In the genomic region with DNA sequence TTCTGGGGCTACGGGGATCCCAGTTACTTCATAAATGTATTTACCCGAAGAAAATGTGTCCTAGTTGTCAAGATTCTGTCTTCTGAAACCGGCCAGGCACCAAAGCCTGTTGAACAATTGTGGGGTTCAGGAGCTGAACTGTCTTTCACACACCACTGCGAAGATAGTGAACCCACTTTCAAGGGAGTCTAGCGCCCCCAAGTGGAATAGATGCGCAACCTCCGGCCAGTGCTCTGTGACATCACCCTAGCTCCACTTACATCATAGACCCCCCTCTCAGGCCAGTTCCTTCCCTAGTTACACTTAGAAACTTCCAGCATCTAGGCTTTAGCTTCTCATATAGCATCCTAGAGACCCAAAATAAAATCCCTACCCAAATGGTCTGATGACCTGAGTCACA, we compare ENCODE assay signal across 22 mouse cellular contexts.
DNase-seq lines count a peak whose midpoint lies in the region; ATAC-seq and TF ChIP-seq lines count a peak whose summit lies in the region.
"Had no signal": no experiment of that assay in that cellular context is flagged by ENCODE, and none has a peak within 500 bp of the region (broad histone marks: within the 10 kb centered on the region; RNA-seq: fewer than 3 reads in every experiment).

No protein-coding gene starts in this region.

- peak; percentile 33 for TF ChIP-seq CTCF in left cerebral cortex, adult 2 months (IDR thresholded peaks at IDR 0.05)
- peak; percentile 52 for TF ChIP-seq CTCF in E14TG2a.4 (conservative IDR thresholded peaks at IDR 0.05; ENCODE audit: low read length)

- H3K4me1 ChIP-seq in E14TG2a.4 (replicated peaks; ENCODE audit: low read depth, low read length), result no peaks in the 10 kb centered on the region
- no peaks in the 10 kb centered on the region for H3K4me1 ChIP-seq in intestine, embryonic 15.5 days (replicated peaks)
- H3K4me1 ChIP-seq: embryonic facial prominence, embryonic 10.5 days; hindbrain, embryonic 12.5 days; neural tube, embryonic 13.5 days had no signal

- H3K27me3 ChIP-seq in E14TG2a.4 (ENCODE audit: insufficient read depth, low read length), result no peaks in the 10 kb centered on the region
- no peaks in the 10 kb centered on the region for H3K27me3 ChIP-seq in intestine, embryonic 15.5 days (replicated peaks)
- H3K27me3 ChIP-seq: hindbrain, embryonic 12.5 days; neural tube, embryonic 13.5 days had no signal

- H3K4me3 ChIP-seq in left cerebral cortex, adult 2 months, result no peak overlapping the region
- no peak overlapping the region for H3K4me3 ChIP-seq in E14TG2a.4 (replicated peaks; ENCODE audit: low read length)
- H3K4me3 ChIP-seq in intestine, embryonic 15.5 days (replicated peaks), result no peak overlapping the region
- H3K4me3 ChIP-seq: embryonic facial prominence, embryonic 10.5 days; hindbrain, embryonic 12.5 days; myocyte; neural tube, embryonic 13.5 days had no signal

- no peak for ATAC-seq in intestine, embryonic 15.5 days
- ATAC-seq: forebrain, embryonic 16.5 days had no signal

- H3K36me3 ChIP-seq in E14TG2a.4 (ENCODE audit: insufficient read depth, low read length), result no peaks in the 10 kb centered on the region
- H3K36me3 ChIP-seq in intestine, embryonic 15.5 days, result no peaks in the 10 kb centered on the region
- H3K36me3 ChIP-seq: embryonic facial prominence, embryonic 10.5 days; G1E; hindbrain, embryonic 12.5 days; neural tube, embryonic 13.5 days had no signal

- H3K27ac ChIP-seq in left cerebral cortex, adult 2 months, result no peak overlapping the region
- no peak overlapping the region for H3K27ac ChIP-seq in intestine, embryonic 15.5 days
- H3K27ac ChIP-seq: embryonic facial prominence, embryonic 10.5 days; hindbrain, embryonic 12.5 days; neural tube, embryonic 13.5 days; stomach, postnatal 0 days had no signal

- DNase-seq in left cerebral cortex, adult 2 months (ENCODE audit: extremely low spot score in 1 of 2, low spot score in 2 of 2), result no peak
- DNase-seq in left cerebral cortex, adult 8-10 months (ENCODE audit: low spot score in 2 of 2), result no peak
- DNase-seq in 416B (ENCODE audit: low read depth) (peak; percentile 2), ZHBTc4 (ENCODE audit: low read depth, low spot score) (peak; percentile 23)
- no peak for DNase-seq in c-Kit-positive CD71-positive TER-119-positive erythroid progenitor cells, embryonic 14.5 days (ENCODE audit: low spot score)
- DNase-seq: adrenal gland, postnatal 14 days; cerebellum, adult 9-11 months; gastrocnemius, postnatal 14 days; heart, adult 18-20 months; kidney, adult 18-20 months; lung, postnatal 4 days; midbrain, embryonic 14.5 days; thymus, postnatal 14 days had no signal

- H3K4me2 ChIP-seq in intestine, embryonic 15.5 days (replicated peaks), result no peak overlapping the region
- H3K4me2 ChIP-seq: hindbrain, embryonic 12.5 days; neural tube, embryonic 13.5 days had no signal

- H3K9me3 ChIP-seq in E14TG2a.4 (ENCODE audit: low read length), result peaks cover 26% of the 10 kb centered on the region
- no peaks in the 10 kb centered on the region for H3K9me3 ChIP-seq in intestine, embryonic 15.5 days
- H3K9me3 ChIP-seq: hindbrain, embryonic 12.5 days had no signal

- WGBS in intestine, embryonic 15.5 days, result 78% methylated on average over 7 of the region's 7 CpGs

- intact Hi-C loops in left cerebral cortex, adult 2 months (cut with DNase I), result no loop called here

- H3K9ac ChIP-seq in intestine, embryonic 15.5 days, result no peak overlapping the region
- H3K9ac ChIP-seq: hindbrain, embryonic 12.5 days; neural tube, embryonic 13.5 days had no signal

Comparison
In these comparisons a context has a peak if more than half of its experiments do, and no peak if none do; other contexts are left out.
1. DNase-seq: peak in 416B (single experiment) and ZHBTc4 (single experiment); none in left cerebral cortex, adult 2 months (0 of 2), left cerebral cortex, adult 8-10 months (0 of 2) and c-Kit-positive CD71-positive TER-119-positive erythroid progenitor cells, embryonic 14.5 days (single experiment).